ENCODE assay signal across 15 mouse cellular contexts in the genomic region with DNA sequence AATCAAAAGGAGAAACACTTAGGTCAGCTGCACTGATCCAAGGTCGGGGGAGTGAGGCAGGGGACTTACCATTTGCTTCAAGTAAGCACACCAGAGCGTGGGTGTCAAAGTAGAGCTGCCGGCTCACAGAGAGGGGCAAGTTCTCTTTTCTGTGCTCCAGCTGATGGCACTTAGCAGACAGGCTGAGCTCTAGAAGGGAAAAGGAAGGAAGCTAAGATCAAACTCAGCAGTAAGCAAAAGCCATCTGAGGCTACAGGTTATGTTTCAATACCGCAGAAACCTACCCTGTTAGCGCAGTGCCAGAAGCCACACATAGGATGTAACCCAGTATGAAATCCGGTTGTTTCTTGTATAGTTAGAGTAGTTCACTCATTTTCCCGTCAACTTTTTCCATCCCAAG. TPM values are rescaled to one million over a fixed set of nuclear protein-coding genes. Genes with fewer than 3 reads are reported as not detected.
DNase-seq lines count a peak whose midpoint lies in the region; ATAC-seq and TF ChIP-seq lines count a peak whose summit lies in the region.
"Had no signal": no experiment of that assay in that cellular context is flagged by ENCODE, and none has a peak within 500 bp of the region (broad histone marks: within the 10 kb centered on the region; RNA-seq: fewer than 3 reads in every experiment).

No protein-coding gene starts in this region.

- peak; percentile 68 for DNase-seq in CD4-positive helper T cell, adult 2 months (ENCODE audit: low read depth, low spot score)
- DNase-seq in CD8-positive naive resting alpha-beta T cell, adult 2 months (ENCODE audit: low read depth in 2 of 2, low spot score in 2 of 2), result peak; percentile 38
- peak; percentile 37 for DNase-seq in thymus, adult 2 months
- DNase-seq in frontal cortex, postnatal 36 days (ENCODE audit: low spot score in 2 of 2), result no peak
- DNase-seq in gastrocnemius, postnatal 14 days, result no peak
- DNase-seq in left cerebral cortex, postnatal 4 days, result no peak
- DNase-seq: adrenal gland, postnatal 25 days; cerebellum, adult 11 months; kidney, postnatal 14 days; layer of hippocampus, postnatal 36 days; lung, postnatal 4 days; retina, postnatal 1 day had no signal

- peak; percentile 63 for ATAC-seq in inflammation-experienced regulatory T-cells, adult 6 months

- TF ChIP-seq CTCF in thymus, adult 2 months (IDR thresholded peaks at IDR 0.05; ENCODE audit: borderline replicate concordance, control insufficient read depth, extremely low read depth, insufficient read depth, low read length, poor library complexity), result no peak

- no peaks in the 10 kb centered on the region for H3K36me3 ChIP-seq in thymus, adult 2 months (ENCODE audit: control insufficient read depth, insufficient read depth, low read length)

- no peak for TF ChIP-seq POLR2A in thymus, adult 2 months (IDR thresholded peaks at IDR 0.05; ENCODE audit: control insufficient read depth, extremely low read depth, insufficient read depth, low read length, poor library complexity)

- H3K4me3 ChIP-seq in thymus, adult 2 months (ENCODE audit: control insufficient read depth, insufficient read depth, low read length), result no peak overlapping the region
- H3K4me3 ChIP-seq: erythroblast, embryonic 14.5 days; limb, embryonic 13.5 days had no signal

- intact Hi-C loops in gastrocnemius, postnatal 14 days (cut with DNase I; ENCODE audit: low total_unique reads), result no loop called here
- intact Hi-C loops in left cerebral cortex, postnatal 4 days (cut with DNase I), result no loop called here

- peak overlapping the region; percentile 78 for H3K27ac ChIP-seq in thymus, adult 2 months (ENCODE audit: control insufficient read depth, insufficient read depth, low read length)
- H3K27ac ChIP-seq: limb, embryonic 13.5 days had no signal

- H3K27me3 ChIP-seq in thymus, adult 2 months (ENCODE audit: control insufficient read depth, insufficient read depth, low read length), result no peaks in the 10 kb centered on the region
- H3K27me3 ChIP-seq: limb, embryonic 13.5 days had no signal

- 6% methylated on average over 7 of the region's 7 CpGs for WGBS in thymus, adult 2 months

- peaks cover 22% of the 10 kb centered on the region for H3K4me1 ChIP-seq in thymus, adult 2 months (replicated peaks; ENCODE audit: control insufficient read depth, insufficient read depth, low read length)

RNA-seq across cellular contexts. Expression of gene Mcur1, which starts 5.2 kb away (rescaled TPM):
- 10 to 100 TPM in 2 of 3 experiments, 1 to 10 TPM in 1; 7.1 to 19.0 (median 17.0) TPM for polyA plus RNA-seq in inflammation-experienced regulatory T-cells, adult 6 months (2017; shearing (Covaris generic))
- polyA plus RNA-seq in thymus, adult 2 months (2012; rRNA removed), result 18.0 and 28.2 TPM in 2 replicates
- total RNA-seq in gastrocnemius, postnatal 14 days (2021), result 10 to 100 TPM; 21.1 to 21.8 TPM
- 1 to 10 TPM; 7.0 to 7.9 TPM for total RNA-seq in left cerebral cortex, postnatal 4 days (2021)

Comparison
In these comparisons a context has a peak if more than half of its experiments do, and no peak if none do; other contexts are left out.
1. DNase-seq: peak in CD4-positive helper T cell, adult 2 months (single experiment), CD8-positive naive resting alpha-beta T cell, adult 2 months (2 of 2) and thymus, adult 2 months (single experiment); none in frontal cortex, postnatal 36 days (0 of 2), gastrocnemius, postnatal 14 days (single experiment) and left cerebral cortex, postnatal 4 days (single experiment).